Mouse (Mus musculus) T-cell, adult 66 days (primary cell): ENCODE data around the gene Pdxp. TPM values are rescaled to one million over a fixed set of nuclear protein-coding genes. Genes with fewer than 3 reads are reported as not detected.

Source experiments
- total RNA-seq, 2 experiments: library from RNA; stranded (reverse); gene quantifications; 3 replicates in 1 of 2; 4 replicates in 1 of 2; pipeline ENCODE4 v1.2.4; 2023

Pdxp gene
- total RNA-seq, result 10 to 100 TPM; 17.9 to 18.1 TPM

DNA sequence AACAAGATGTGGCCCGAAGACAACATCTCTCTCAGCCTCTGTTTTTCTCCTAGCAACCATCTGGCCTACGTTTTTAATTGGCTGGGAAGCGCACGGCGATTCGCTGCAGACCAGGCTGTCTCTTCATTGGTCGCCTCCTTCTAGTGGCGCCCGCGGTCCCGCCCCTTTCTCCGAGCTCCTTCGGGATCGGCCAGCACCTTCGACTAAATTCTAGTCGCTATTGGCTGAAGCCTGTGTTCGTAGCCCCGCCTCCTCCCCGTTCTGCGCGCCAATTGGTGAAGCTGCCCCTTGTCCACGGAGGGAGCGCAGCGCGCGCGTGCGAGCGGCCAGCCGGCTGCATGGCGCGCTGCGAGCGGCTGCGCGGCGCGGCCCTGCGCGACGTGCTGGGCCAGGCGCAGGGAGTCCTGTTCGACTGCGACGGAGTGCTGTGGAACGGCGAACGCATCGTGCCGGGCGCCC is at the start of gene Pdxp:
Gene Pdxp (plus strand): TSS at position 288 of the 459 bp plus-strand sequence.

DNA sequence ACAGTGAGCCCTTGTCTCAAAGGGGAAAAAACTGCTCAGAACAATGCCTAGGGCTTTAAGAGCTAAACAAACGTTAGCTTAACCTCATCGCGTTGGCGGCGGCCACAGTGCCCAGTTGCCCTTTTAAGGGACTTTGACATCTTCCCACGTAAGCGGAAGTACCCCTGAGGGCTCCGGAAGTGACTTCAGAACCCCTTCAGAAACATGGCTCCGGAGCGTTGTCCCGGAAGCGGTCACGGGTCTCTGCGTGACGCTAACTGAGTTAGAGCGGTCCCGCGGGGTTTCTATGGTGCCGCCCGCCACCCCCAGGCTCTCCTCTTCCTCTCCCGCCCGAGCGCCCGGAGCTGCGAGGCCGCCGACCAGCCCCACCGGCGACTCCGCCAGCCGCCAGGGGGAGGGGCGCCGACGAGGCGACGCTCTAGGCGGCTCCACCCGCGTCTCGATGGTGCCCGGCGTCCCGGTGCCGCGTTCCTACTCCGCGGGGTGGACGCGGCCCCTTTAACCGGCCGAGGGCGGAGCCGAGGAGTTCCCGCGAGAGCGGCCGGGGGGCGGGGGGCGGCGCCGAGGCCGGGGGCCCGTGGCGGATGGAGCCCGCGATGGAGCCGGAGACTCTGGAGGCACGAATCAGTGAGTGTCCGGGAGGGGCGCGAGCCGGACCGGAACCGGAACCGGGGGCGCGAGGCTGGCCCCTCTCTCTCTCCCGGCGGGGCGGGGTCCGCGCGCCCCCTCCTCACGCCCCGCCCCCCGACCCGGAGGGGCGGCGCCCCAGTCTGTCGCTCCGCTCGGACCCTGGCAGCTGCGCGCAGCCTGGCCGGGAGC is 36.5 kb upstream of the Pdxp start, which contains the start of gene Gga1:
Gene Gga1 (plus strand): TSS at position 200 of the 819 bp plus-strand sequence.

DNA sequence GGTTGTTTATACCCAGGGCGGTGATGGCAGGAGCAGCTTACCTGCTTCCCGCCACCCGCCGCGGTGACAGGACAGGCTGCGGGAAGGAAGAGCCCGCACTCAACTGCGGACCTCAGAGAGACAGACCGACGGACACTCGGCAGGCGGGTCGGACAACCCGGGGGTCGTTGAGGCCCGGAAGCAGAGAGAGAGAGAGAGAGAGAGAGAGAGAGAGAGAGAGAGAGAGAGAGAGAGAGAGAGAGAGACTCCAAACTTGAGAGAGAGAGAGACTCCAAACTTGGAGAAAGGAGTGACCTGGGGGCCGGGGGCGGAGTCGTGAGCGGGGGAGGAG is 14.3 kb upstream of the Pdxp start, which contains the start of gene Gm49510:
Gene Gm49510 (plus strand): TSS at position 259 of the 331 bp plus-strand sequence.

DNA sequence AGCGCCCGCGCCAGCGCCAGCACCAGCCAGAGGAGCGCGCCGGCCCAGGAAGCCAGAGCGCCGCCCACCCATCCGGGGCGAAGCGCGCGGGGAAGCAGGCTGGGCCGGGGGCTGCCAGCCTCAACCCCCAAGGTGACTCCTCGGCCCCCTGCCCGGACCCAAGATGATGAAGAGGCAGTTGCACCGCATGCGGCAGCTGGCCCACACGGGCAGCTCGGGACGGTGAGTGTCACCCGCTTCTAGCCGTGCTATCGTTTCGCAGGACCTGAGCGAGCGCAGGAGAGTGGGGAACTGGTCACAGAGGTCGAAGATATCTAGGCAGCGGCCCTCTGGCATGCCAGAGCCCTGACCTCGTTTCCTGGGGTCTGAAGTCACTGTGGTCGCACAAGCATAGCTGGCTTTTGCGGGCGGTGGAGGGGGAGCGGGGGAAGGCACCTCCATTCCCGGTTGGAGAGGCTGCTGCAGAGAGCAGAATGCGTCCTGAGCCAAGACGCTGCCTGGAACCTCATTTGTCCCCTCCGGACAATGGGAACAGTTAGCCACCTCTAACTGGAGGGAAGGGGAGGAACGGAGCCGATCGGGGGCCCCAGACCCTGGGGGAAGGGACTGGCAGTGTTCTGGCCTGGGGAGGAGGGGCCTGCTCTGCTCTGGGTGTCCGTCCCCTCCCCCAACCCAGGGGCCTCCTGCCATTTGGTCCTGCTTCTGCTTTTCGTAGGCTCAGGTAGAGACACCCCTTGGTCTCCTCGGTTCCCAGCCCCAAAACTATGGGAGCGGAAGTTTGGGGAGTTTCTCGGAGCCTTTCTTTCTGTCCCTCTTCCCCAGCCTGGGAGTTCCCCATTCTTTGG is 13.8 kb upstream of the Pdxp start, which contains the start of gene Sh3bp1:
Gene Sh3bp1 (plus strand): TSS at position 29 of the 845 bp plus-strand sequence.

DNA sequence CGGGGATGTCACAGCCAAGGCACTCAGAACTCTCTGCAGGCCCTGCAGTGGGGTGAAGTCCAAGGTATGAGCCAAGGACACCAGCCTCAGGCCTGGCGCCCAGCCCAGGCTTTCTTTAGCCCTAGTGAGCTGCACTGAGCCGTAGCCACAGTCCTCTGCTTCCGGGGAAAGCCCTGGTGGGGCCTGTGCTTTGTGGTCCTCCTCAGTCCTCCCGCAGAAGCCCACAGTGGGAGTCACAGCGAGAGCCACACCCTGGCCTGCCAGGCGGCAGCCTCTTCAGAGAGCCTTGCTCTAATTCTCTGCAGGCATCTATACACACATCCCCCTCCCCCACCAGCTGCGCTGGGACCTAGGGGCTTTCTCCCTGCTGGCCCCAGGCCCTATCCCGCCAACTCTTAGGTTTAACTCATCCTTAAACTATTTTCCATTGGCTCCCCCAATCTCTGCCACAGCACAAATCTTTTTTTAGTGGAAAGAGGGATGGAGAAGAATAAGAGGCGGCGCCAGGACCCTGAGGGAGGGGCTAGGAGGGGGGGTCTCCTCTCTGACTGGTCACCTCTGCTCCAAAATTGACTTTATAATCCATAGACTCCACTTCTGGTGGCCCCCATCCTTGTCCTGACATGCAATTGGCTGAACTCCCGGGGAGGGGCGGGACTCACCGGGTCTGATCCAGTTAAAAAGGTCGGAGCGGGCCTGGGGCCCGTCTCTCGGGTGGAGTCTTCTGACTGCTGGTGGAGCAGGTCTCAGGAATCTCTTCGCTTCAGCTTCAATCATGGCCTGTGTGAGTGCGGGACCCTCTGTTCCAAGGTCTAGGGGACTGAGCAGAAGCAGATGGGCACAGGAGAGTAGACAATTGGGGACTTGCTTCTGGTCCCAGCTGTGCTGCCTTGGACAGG is 12.6 kb downstream of the Pdxp start, which contains the start of gene Lgals1:
Gene Lgals1 (plus strand): TSS at position 705 of the 899 bp plus-strand sequence.

DNA sequence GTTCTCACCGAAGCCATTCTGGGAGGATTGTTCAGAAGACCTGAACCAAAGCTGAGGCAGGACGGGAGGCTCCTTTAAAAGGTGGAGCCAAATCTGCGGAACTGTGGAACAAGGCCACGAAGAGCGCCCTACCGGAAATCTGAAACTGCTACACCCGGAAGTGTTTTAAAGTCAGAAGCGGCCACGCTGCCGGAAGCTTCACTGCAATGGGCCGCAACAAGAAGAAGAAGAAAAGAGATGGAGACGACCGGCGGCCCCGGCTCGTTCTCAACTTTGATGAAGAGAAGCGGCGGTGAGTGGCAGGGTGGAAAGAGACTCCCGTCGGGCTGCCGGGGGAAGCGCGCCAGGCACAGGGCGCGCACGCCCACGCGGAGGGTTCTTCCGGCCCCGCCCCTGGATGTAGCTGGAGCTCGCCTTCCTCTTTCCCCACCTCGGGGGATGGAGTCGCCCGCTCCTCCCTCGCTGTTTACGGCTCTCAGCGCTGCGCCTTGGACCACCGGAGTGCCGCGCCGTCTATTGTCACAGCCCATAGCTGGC is 21.1 kb downstream of the Pdxp start, which contains the start of gene Nol12:
Gene Nol12 (plus strand): TSS at position 150 of the 537 bp plus-strand sequence.

DNA sequence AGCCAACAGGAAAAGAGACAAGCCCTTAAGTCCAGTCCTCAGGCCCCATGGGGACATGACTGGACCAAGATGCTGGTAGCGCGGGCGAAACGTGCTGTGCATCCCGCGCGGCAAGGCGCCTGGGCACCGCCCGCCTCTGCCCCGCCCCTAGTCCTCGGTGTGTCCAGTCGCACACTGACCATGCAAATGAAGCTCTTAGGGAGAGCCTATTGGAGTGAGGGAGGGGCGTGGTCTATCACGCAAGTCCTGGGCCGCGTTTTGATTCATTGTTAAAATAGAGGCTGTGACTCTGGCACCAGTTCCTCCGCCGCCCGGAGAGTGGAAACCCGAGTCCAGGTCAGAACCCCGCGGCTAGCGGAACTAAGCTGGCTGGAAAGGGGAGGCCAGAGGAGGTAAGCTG is 33.9 kb downstream of the Pdxp start, which contains the start of gene Triobp:
Gene Triobp (plus strand): TSS at position 68 of the 400 bp plus-strand sequence.

Other genes with a start within 250 kb of the Pdxp start
- under 1 TPM; 0.15 to 0.86 TPM for gene Elfn2, start 195.1 kb upstream of the Pdxp start, total RNA-seq
- 100 to 1,000 TPM; 126 to 142 TPM for gene Mfng, start 140.4 kb upstream of the Pdxp start, total RNA-seq
- gene Card10, start 110.9 kb upstream of the Pdxp start, total RNA-seq, result under 1 TPM; 0.44 to 0.67 TPM
- not detected for gene Cdc42ep1, start 71.3 kb upstream of the Pdxp start, total RNA-seq
- gene Lgals2, start 58.4 kb upstream of the Pdxp start, total RNA-seq, result not detected
- gene Gga1, start 36.7 kb upstream of the Pdxp start, total RNA-seq, result 10 to 100 TPM; 78.9 to 83.1 TPM
- gene Gm49510, start 14.3 kb upstream of the Pdxp start, total RNA-seq, result 1 to 10 TPM; 1.2 to 2.0 TPM
- 100 to 1,000 TPM; 207 to 231 TPM for gene Sh3bp1, start 14.2 kb upstream of the Pdxp start, total RNA-seq
- gene Lgals1, start 12.8 kb downstream of the Pdxp start, total RNA-seq, result 100 to 1,000 TPM; 101 to 152 TPM
- 10 to 100 TPM; 48.4 to 52.5 TPM for gene Nol12, start 21.0 kb downstream of the Pdxp start, total RNA-seq
- 10 to 100 TPM; 42.7 to 53.7 TPM for gene Triobp, start 33.8 kb downstream of the Pdxp start, total RNA-seq
- 1 to 10 TPM; 6.8 to 7.0 TPM for gene H1f0, start 114.5 kb downstream of the Pdxp start, total RNA-seq
- not detected for gene Galr3, start 128.0 kb downstream of the Pdxp start, total RNA-seq
- 10 to 100 TPM; 36.0 to 37.8 TPM for gene Ankrd54, start 149.0 kb downstream of the Pdxp start, total RNA-seq
- 100 to 1,000 TPM; 120 to 124 TPM for gene Eif3l, start 161.3 kb downstream of the Pdxp start, total RNA-seq
- 10 to 100 TPM; 53.3 to 55.5 TPM for gene Micall1, start 195.0 kb downstream of the Pdxp start, total RNA-seq
- gene Polr2f, start 227.1 kb downstream of the Pdxp start, total RNA-seq, result 10 to 100 TPM; 60.7 to 71.0 TPM
- not detected for gene 1700088E04Rik, start 227.3 kb downstream of the Pdxp start, total RNA-seq